Mouse (Mus musculus): ENCODE data around the gene Fam227a. TPM values are rescaled to one million over a fixed set of nuclear protein-coding genes. Genes with fewer than 3 reads are reported as not detected.

Gene Fam227a
- polyA plus RNA-seq, 1 experiment from 2014 or later, result 6.9 TPM

GRCm38 (mm10) chr15:79650569-79650968 lies 8.2 kb downstream of the Fam227a start:
- ATAC-seq (ENCODE audit: low FRiP score, low TSS enrichment) (no peak), DNase-seq (peak; percentile 61)
- H3K36me3 ChIP-seq (ENCODE audit: control insufficient read depth, insufficient read depth, low read length), result peaks cover 39% of the 10 kb centered on the region
- H3K4me3 ChIP-seq (replicated peaks; ENCODE audit: low read depth, low read length), result no peak overlapping the region
- H3K4me1 ChIP-seq (ENCODE audit: control insufficient read depth, insufficient read depth, low read length), result no peaks in the 10 kb centered on the region
- no peak overlapping the region for H3K9ac ChIP-seq (replicated peaks; ENCODE audit: low read length)
- no peaks in the 10 kb centered on the region for H3K27me3 ChIP-seq (ENCODE audit: control insufficient read depth, insufficient read depth, low read length)
- H3K27ac ChIP-seq (replicated peaks; ENCODE audit: low read depth, low read length), result no peak overlapping the region
- H3K4me2 ChIP-seq (ENCODE audit: low read length), result no peak overlapping the region
- H3K9me3 ChIP-seq (ENCODE audit: control insufficient read depth, low read length), result no peaks in the 10 kb centered on the region

- Histone ChIP-seq H3K27me3 (ENCODE audit: control insufficient read depth, insufficient read depth, low read length) (no peaks in the 10 kb centered on the region), H3K27ac (replicated peaks; ENCODE audit: low read depth, low read length) (no peak overlapping the region), H3K4me1 (ENCODE audit: control insufficient read depth, insufficient read depth, low read length) (no peaks in the 10 kb centered on the region), H3K9ac (replicated peaks; ENCODE audit: low read length) (no peak overlapping the region), H3K36me3 (ENCODE audit: control insufficient read depth, insufficient read depth, low read length) (peaks cover 50% of the 10 kb centered on the region), H3K4me2 (ENCODE audit: low read length) (no peak overlapping the region), H3K9me3 (ENCODE audit: control insufficient read depth, low read length) (no peaks in the 10 kb centered on the region), H3K4me3 (replicated peaks; ENCODE audit: low read depth, low read length) (no peak overlapping the region)
- 92% methylated on average over 12 of the region's 12 CpGs for WGBS
- no peak for DNase-seq
- no peak for ATAC-seq (ENCODE audit: low FRiP score, low TSS enrichment)
Measured at GRCm38 (mm10) chr15:79648130-79648529, 10.6 kb downstream of the Fam227a start.

DNA sequence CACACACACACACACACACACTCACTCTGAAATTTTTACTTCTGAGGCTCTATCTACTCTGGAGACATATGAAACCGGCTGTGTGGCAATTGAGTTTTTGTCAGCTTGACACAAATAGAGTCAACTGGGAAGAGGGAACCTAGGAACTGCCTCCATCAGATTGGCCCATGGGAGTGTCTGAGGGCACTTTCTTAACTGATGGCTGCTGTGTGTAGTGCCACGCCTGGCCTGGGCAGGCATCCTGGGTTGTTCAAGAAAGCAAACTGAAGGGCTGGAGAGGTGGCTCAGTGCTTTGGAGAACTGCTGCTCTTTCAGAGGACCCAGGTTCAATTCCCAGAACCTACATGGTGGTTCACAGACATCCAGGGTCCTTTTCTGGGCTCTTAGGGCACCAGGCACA lies 13.3 kb downstream of the Fam227a start:
- no peaks in the 10 kb centered on the region for H3K27me3 ChIP-seq (ENCODE audit: control insufficient read depth, insufficient read depth, low read length)
- no peak for DNase-seq
- H3K4me2 ChIP-seq (ENCODE audit: low read length), result no peak overlapping the region
- no peaks in the 10 kb centered on the region for H3K9me3 ChIP-seq (ENCODE audit: control insufficient read depth, low read length)
- H3K4me3 ChIP-seq (replicated peaks; ENCODE audit: low read depth, low read length), result no peak overlapping the region
- peaks cover 73% of the 10 kb centered on the region for H3K36me3 ChIP-seq (ENCODE audit: control insufficient read depth, insufficient read depth, low read length)
- no peaks in the 10 kb centered on the region for H3K4me1 ChIP-seq (ENCODE audit: control insufficient read depth, insufficient read depth, low read length)
- H3K27ac ChIP-seq (replicated peaks; ENCODE audit: low read depth, low read length), result no peak overlapping the region
- WGBS, result 90% methylated on average over 2 of the region's 2 CpGs
- ATAC-seq (ENCODE audit: low FRiP score, low TSS enrichment), result no peak
- no peak overlapping the region for H3K9ac ChIP-seq (replicated peaks; ENCODE audit: low read length)

DNA sequence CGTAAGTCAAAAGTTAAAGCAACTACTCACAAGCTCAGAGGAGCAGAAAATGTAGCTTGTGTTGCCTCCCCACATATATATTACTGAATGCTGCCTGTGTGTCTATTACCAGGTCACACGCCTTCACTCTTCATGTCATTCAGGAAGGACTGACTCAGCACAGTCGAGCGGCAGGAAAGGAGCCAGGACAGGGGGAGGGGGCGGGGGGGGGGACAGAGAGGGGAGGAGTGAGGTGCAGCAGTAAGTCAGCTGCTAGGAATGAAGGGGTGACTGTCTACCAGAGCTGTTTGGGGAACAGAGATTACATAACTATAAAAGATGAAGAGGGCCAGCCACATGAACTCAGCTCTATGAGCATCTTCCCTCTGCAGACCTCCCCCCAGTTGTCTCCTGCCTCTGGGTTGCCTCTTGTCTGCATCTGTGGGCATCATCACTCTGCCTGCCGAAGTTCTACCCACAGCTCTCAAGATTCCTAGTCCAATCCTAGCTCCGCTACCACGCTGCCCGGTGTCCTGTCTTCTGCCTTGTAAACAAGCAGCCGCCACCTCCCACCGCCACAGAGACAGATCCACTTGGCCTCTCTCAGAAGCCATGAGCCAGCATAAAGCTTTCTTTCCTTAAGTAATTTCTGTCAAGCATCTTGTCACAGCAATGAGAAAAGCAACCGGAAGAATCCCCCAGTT lies 17.5 kb downstream of the Fam227a start:
- H3K4me1 ChIP-seq (ENCODE audit: control insufficient read depth, insufficient read depth, low read length), result no peaks in the 10 kb centered on the region
- 78% methylated on average over 12 of the region's 12 CpGs for WGBS
- peaks cover 74% of the 10 kb centered on the region for H3K36me3 ChIP-seq (ENCODE audit: control insufficient read depth, insufficient read depth, low read length)

DNA sequence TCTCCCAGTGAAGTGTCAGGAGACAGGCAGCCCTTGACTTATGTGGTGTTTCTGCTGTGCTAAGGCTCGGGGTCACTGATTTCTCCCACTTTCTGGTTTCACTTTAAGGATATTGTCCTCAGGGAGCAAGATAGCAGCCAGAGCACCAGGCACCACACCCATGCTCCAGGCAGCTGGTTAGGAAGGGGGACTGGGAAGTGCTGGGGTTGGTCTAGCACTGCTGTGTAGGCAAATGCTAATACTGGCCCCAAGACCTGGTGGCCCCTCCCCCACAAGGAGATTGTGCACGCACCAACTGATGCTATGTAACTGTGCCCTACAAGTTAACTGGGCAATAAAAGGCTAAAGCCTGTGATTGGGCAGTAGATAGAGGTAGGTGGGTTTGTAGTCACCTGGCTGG lies 28.3 kb downstream of the Fam227a start:
- no peak overlapping the region for H3K4me3 ChIP-seq (replicated peaks; ENCODE audit: low read depth, low read length)
- no peak for DNase-seq
- no peak overlapping the region for H3K27ac ChIP-seq (replicated peaks; ENCODE audit: low read depth, low read length)
- ATAC-seq (ENCODE audit: low FRiP score, low TSS enrichment), result no peak
- no peaks in the 10 kb centered on the region for H3K9me3 ChIP-seq (ENCODE audit: control insufficient read depth, low read length)
- WGBS, result 73% methylated on average over 2 of the region's 2 CpGs
- no peak overlapping the region for H3K9ac ChIP-seq (replicated peaks; ENCODE audit: low read length)
- no peaks in the 10 kb centered on the region for H3K4me1 ChIP-seq (ENCODE audit: control insufficient read depth, insufficient read depth, low read length)
- no peak overlapping the region for H3K4me2 ChIP-seq (ENCODE audit: low read length)
- peaks cover 87% of the 10 kb centered on the region for H3K36me3 ChIP-seq (ENCODE audit: control insufficient read depth, insufficient read depth, low read length)
- no peaks in the 10 kb centered on the region for H3K27me3 ChIP-seq (ENCODE audit: control insufficient read depth, insufficient read depth, low read length)

More for the DNA sequence above, 17.5 kb downstream of the Fam227a start:
- no peaks in the 10 kb centered on the region for H3K27me3 ChIP-seq (ENCODE audit: control insufficient read depth, insufficient read depth, low read length)
- H3K4me3 ChIP-seq (replicated peaks; ENCODE audit: low read depth, low read length), result no peak overlapping the region
- DNase-seq (no peak), ATAC-seq (ENCODE audit: low FRiP score, low TSS enrichment) (no peak)
- no peak overlapping the region for H3K27ac ChIP-seq (replicated peaks; ENCODE audit: low read depth, low read length)
- H3K9me3 ChIP-seq (ENCODE audit: control insufficient read depth, low read length), result no peaks in the 10 kb centered on the region
- H3K4me2 ChIP-seq (ENCODE audit: low read length), result no peak overlapping the region
- no peak overlapping the region for H3K9ac ChIP-seq (replicated peaks; ENCODE audit: low read length)

DNA sequence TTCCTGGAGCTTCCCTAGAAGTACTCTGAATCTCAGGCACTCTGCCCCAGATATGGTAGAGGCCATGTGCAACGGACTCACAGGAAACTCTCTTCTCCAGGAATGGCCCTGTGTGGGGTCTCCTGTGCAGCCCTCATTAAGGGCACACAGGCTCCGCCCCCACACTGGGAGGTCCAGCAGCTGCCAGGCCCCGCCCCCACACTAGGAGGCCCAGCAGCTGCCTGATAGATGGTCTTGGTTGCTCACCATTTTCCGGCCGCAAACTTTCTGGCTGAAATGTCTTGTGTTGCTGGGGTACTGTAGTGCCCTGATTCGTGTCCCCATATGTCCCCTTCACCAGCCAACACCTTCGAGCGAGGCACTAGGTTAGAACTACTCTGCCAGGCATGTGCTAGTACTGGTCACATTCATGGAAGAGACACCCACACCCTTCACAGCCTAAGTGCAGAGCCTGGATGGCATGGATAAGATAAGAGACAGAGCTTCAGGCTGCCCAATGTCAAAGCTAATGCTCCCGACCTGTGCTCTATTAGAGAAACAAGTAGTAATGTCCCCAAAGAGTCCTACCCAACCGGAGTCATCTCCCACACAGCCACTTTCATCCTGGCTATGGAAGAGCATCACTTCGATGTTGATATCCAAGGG lies 38.9 kb downstream of the Fam227a start:
- no peak overlapping the region for H3K4me2 ChIP-seq (ENCODE audit: low read length)
- 84% methylated on average over 11 of the region's 11 CpGs for WGBS
- no peaks in the 10 kb centered on the region for H3K9me3 ChIP-seq (ENCODE audit: control insufficient read depth, low read length)
- H3K9ac ChIP-seq (replicated peaks; ENCODE audit: low read length), result no peak overlapping the region
- no peaks in the 10 kb centered on the region for H3K4me1 ChIP-seq (ENCODE audit: control insufficient read depth, insufficient read depth, low read length)
- H3K4me3 ChIP-seq (replicated peaks; ENCODE audit: low read depth, low read length), result no peak overlapping the region
- no peaks in the 10 kb centered on the region for H3K27me3 ChIP-seq (ENCODE audit: control insufficient read depth, insufficient read depth, low read length)
- DNase-seq (no peak), ATAC-seq (ENCODE audit: low FRiP score, low TSS enrichment) (no peak)
- H3K36me3 ChIP-seq (ENCODE audit: control insufficient read depth, insufficient read depth, low read length), result peaks cover 90% of the 10 kb centered on the region
- H3K27ac ChIP-seq (replicated peaks; ENCODE audit: low read depth, low read length), result no peak overlapping the region

GRCm38 (mm10) chr15:79618456-79618855 lies 40.3 kb downstream of the Fam227a start:
- no peak for ATAC-seq (ENCODE audit: low FRiP score, low TSS enrichment)
- H3K9ac ChIP-seq (replicated peaks; ENCODE audit: low read length), result no peak overlapping the region

DNA sequence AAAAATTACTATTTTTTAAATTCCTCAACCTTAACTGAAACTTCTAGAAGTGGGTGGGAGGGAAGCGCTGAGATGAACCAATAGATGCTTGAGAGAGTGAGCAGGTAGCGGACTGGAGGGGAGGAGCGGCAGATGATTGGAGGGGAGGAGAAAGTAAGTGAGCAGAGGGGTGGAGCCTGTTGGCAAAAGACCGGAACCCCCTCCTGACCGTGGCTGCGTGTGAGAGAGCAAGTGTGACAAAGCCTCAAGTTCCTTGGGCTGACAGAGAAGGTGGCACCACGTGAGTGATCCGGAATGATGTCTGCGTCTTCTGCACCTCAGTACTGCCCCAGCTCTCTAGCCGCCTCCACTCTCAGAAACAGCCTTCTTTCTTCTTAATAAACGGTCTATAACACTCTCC lies 41.6 kb downstream of the Fam227a start:
- Histone ChIP-seq H3K27me3 (ENCODE audit: control insufficient read depth, insufficient read depth, low read length) (no peaks in the 10 kb centered on the region), H3K4me2 (ENCODE audit: low read length) (no peak overlapping the region), H3K36me3 (ENCODE audit: control insufficient read depth, insufficient read depth, low read length) (peaks cover 87% of the 10 kb centered on the region), H3K4me3 (replicated peaks; ENCODE audit: low read depth, low read length) (no peak overlapping the region), H3K9me3 (ENCODE audit: control insufficient read depth, low read length) (no peaks in the 10 kb centered on the region), H3K27ac (replicated peaks; ENCODE audit: low read depth, low read length) (no peak overlapping the region), H3K9ac (replicated peaks; ENCODE audit: low read length) (no peak overlapping the region), H3K4me1 (ENCODE audit: control insufficient read depth, insufficient read depth, low read length) (no peaks in the 10 kb centered on the region)
- 82% methylated on average over 11 of the region's 11 CpGs for WGBS
- ATAC-seq (ENCODE audit: low FRiP score, low TSS enrichment) (no peak), DNase-seq (no peak)

More at GRCm38 (mm10) chr15:79618456-79618855, 40.3 kb downstream of the Fam227a start:
- H3K27me3 ChIP-seq (ENCODE audit: control insufficient read depth, insufficient read depth, low read length), result no peaks in the 10 kb centered on the region
- H3K4me2 ChIP-seq (ENCODE audit: low read length), result no peak overlapping the region
- no peaks in the 10 kb centered on the region for H3K9me3 ChIP-seq (ENCODE audit: control insufficient read depth, low read length)
- WGBS, result 91% methylated on average over 7 of the region's 7 CpGs
- H3K36me3 ChIP-seq (ENCODE audit: control insufficient read depth, insufficient read depth, low read length), result peaks cover 86% of the 10 kb centered on the region
- no peak for DNase-seq
- no peak overlapping the region for H3K4me3 ChIP-seq (replicated peaks; ENCODE audit: low read depth, low read length)
- no peaks in the 10 kb centered on the region for H3K4me1 ChIP-seq (ENCODE audit: control insufficient read depth, insufficient read depth, low read length)
- no peak overlapping the region for H3K27ac ChIP-seq (replicated peaks; ENCODE audit: low read depth, low read length)

GRCm38 (mm10) chr15:79616729-79617128 lies 42.0 kb downstream of the Fam227a start:
- DNase-seq (no peak), ATAC-seq (ENCODE audit: low FRiP score, low TSS enrichment) (no peak)
- Histone ChIP-seq H3K9me3 (ENCODE audit: control insufficient read depth, low read length) (no peaks in the 10 kb centered on the region), H3K4me1 (ENCODE audit: control insufficient read depth, insufficient read depth, low read length) (no peaks in the 10 kb centered on the region), H3K4me2 (ENCODE audit: low read length) (no peak overlapping the region), H3K27ac (replicated peaks; ENCODE audit: low read depth, low read length) (no peak overlapping the region), H3K9ac (replicated peaks; ENCODE audit: low read length) (no peak overlapping the region), H3K4me3 (replicated peaks; ENCODE audit: low read depth, low read length) (no peak overlapping the region), H3K36me3 (ENCODE audit: control insufficient read depth, insufficient read depth, low read length) (peaks cover 83% of the 10 kb centered on the region), H3K27me3 (ENCODE audit: control insufficient read depth, insufficient read depth, low read length) (no peaks in the 10 kb centered on the region)
- 91% methylated on average over 5 of the region's 5 CpGs for WGBS
